Mouse (Mus musculus) kidney, postnatal 36 days (tissue): ENCODE data around the gene Tpm1.

Experiments used
- DNase-seq, 2 experiments: peaks; one replicate each; pipeline ENCODE4 v3.0.0; 2021 to 2022; ENCODE audit warnings: mixed read lengths in 2 of 2

Gene Tpm1

DNA sequence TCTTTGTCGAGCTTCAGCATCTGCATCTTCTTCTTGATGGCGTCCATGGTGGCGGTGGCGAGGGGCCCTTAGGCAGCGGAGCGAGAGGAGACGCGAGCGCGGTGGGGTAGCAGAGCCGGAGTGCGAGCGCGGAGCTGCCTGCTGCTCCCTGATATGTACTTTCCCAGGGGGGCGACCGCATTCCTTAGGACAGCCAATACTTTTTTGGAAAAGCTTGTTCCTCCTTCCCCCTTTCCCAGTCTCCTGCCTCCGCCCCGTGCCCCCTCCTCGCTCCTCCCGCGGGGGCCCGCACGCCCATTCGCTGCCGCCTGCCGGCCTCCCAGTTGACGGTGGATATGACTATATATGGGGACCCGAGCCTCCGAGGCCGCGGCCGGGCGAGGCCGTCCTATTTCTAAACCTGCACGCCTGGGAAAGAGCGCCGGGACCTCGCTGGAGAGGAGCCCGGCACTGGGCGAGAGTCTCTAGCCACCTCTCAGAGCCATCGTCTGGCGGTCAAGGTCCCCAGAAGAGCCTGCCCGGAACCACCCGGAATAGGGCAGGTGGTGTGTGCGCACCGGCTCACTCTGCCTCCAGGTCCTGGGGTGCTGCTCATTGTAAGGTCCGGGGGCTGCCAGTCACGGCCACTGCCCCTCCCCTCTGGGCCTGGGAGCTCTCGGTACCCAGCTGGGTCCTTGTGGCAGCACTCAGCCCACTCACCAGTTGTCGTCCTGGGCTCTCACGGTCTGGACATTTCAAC lies at the start of gene Tpm1:
Tpm1 (minus strand) TSS at position 321 of the 739 bp plus-strand sequence.
- DNase-seq: peak; percentile 73 to 74

DNA sequence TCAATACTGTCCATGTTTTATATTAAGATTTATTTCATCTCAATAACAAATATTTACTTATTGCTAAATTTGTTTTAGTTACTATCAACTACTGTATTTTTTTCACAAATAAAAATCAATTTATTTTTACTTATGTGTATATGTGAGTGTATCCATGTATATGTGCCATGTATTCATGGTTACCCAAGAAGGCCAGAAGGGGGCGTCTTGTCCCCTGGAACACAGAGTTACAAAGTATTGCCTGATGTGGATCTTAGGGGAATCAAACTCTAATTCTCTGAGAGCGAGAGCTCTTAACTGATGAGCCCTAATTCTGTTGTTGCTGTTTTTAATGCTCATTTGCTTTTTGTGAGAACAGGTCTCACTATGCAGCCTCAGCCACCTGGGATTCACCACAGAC lies 45.2 kb upstream of the Tpm1 start:
- DNase-seq: no peak

DNA sequence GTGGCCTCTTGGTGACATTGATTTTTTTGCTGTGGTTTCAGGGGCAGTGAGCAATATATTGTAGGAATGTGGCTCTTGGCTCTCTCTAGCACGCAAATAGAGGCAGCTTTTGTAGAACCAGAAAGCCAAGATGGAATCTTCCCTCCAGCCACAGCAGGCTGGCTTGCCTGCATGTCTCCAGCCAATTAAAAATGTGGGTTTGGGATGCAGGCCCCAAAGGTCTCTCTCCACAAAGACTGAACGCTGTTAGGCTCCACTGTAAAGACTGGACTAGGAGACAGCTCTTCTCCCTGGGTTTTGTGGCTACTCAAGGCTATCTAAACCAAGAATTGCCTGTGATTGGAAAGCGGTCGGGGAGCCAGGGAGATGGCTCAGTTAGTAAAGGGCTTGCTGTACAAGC lies 43.0 kb upstream of the Tpm1 start:
- no peak for DNase-seq

DNA sequence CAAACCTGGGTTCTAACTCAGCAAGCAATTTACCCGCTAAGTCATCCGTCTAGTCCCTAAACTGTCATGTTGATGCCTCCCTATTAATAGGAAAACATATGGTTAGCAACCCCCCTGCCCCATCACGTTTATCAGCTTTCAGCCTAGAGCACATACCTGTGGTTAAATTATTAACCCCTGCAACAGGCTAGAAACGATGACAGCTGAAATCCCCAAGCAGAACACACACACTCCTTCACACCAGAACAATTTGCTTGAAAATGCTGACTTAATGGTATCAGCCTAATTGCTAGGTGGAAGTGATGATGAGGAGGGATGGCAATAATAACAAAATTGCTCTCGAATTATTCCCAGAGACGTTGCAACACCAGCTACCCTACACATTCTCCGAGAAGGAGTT lies 42.4 kb upstream of the Tpm1 start:
- no peak for DNase-seq

DNA sequence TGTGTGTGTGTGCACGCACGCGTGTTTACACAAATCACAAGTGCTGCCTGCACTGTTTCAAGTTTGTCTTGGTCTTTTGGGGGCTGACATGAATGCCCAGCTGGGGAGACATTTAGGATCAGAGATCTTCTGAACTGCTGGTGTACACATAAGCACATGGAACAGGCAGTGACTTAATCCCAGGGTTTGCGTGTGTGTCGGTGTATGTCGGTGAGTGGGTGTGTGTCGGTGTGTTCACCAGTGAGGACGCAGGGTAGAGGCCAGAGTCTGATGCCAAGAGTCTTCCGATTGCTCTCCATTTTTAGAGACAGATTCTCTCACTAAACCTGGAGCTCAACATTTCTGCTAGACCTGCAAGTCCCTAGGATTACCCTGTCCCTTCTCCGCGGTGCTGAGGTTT lies 41.9 kb upstream of the Tpm1 start:
- no peak for DNase-seq

DNA sequence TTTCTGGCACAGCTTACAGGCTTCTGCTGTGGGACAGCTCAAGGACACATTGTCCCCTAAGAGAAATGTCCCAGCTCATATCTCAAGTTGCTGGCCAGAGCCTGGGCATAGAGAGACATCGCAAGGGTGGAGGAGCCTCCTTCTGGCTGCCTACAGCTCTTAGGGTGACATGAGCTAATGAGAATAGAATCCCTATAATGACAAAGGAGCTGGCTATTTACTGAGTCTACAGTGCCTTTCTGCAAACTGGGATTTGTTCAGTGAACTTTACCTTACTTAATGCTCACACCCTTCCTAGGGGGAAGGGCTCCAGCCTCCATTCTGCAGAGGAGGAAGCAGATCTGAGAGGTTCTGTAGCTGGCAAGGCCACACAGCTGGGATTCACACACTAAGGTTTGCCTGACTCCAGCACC lies 41.4 kb upstream of the Tpm1 start:
- DNase-seq: no peak

DNA sequence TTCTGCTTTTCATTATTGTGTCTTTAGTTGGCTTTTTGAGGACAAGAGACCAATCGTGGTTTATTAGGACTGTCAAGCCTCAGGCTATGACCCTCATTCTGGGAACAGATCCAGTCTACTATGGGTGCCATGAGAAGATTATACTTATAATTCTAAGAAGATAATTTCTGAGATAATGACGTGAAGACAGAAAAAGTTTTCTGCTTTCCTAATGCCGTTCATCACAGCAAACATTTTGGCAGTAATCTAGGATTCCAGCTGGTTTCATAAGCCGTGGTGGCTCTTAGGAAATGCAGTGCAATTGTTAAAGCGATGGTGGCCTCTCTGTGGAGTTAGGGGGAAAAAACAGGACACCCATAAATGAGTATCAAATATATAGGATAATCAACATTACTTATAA lies 40.0 kb upstream of the Tpm1 start:
- DNase-seq: no peak

DNA sequence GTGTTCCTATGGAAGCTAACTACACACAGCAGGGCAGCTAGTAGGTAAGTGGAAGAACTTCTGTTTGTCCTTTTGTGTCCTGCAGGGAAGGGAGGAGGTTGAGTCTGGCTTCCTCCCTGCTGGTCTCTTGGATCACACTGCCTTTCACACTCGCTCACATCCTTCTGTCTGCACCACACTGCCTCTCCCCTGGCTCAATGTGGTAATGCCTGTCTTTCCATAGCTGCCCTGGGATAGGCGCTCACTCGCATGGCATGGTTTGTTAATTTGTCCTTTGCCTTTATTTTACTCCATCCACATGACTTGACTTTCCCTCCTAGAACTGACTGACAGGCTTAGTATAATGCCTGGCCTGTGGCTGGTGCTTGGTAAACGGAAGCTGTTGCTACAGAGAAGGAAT lies 34.6 kb upstream of the Tpm1 start:
- DNase-seq: no peak

DNA sequence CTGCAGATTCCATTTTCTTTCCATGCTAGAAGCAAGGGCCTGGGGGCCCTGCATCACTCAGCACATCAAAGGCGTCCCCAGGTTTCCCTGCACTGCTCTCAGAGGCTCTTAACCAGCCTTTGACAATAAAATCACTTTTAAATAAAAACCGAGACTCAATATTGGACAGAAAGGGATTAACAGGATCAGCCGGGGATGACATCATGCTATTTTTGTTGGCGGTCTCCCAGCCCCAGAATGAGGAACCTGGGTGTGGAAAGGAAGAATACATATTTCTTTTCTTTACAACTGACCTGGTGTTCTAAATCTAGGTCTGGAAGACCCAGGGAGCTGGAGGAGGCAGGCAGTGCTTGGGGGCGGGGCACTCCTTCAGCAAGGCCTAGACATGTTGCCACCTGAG lies 32.5 kb upstream of the Tpm1 start:
- no peak for DNase-seq

GRCm38 (mm10) chr9:67077658-67078319 lies 28.6 kb upstream of the Tpm1 start:
- peak; percentile 38 to 53 for DNase-seq

- no peak for DNase-seq
These were observed 28.1 kb upstream of the Tpm1 start for GRCm38 (mm10) chr9:67077266-67077657.

GRCm38 (mm10) chr9:67072182-67072581 lies 23.0 kb upstream of the Tpm1 start:
- peak in 1 of 2 experiments; percentile 52 for DNase-seq

DNA sequence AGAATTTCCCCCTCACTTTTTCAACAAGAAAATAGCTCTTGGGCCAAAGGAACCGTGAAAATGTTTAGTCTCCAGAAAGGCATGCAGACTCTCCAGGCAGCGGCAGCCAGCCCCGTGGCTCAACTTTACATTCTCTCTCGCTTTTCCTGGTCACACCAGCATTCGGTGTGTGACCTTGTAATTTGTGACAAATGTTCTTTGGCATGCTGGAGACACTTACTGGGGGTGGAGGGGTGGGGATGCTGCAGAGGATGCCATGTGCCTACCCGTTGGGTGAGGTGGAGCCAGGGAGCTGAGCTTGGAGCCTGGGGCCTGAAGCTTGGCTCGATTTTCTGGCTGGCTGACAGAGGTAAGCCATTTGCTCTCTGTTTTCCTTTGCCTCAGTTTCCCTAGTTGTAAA lies 22.4 kb upstream of the Tpm1 start:
- DNase-seq: no peak

DNA sequence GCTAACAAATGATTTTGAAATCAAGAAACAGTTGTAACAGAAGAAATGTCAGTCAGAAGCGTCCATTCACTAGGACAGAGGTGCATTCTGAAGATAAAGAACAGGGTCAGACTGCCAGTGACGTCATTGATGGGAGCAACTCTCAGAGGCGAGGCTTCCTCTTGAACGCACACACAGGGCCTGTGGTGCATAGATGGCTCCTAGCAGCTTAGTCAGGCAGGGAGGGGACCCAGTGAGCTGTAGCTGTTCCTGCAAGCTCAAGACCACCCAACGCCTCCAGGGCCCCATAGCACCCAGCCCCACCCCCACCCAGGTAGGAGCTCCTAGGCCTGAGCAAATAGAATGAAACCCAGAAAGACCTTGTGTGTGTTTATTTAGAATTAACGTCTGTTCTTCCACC lies 21.9 kb upstream of the Tpm1 start:
- no peak for DNase-seq

GRCm38 (mm10) chr9:67066616-67067015 lies 17.4 kb upstream of the Tpm1 start:
- DNase-seq: no peak

- no peak for DNase-seq
These were observed 10.5 kb upstream of the Tpm1 start for GRCm38 (mm10) chr9:67059714-67060113.

DNA sequence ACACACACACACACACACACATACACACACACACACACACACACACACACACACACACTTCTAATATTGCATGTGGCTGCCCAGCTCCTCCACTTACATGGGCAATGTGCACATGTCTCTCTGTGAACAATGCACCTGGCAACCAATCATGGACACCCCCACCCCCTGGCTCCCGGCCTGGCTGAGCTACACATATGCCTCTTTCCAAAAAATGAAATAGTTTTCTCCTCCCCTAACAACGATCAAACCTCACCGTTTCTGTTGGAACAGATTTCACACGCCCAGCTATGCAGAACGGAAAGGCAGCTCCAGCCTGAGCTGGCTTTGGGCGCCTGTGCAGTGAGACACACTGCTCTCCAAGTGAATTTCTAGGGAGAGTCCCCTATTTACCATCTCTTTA lies 9.2 kb upstream of the Tpm1 start:
- DNase-seq: peak in 1 of 2 experiments; percentile 20

DNA sequence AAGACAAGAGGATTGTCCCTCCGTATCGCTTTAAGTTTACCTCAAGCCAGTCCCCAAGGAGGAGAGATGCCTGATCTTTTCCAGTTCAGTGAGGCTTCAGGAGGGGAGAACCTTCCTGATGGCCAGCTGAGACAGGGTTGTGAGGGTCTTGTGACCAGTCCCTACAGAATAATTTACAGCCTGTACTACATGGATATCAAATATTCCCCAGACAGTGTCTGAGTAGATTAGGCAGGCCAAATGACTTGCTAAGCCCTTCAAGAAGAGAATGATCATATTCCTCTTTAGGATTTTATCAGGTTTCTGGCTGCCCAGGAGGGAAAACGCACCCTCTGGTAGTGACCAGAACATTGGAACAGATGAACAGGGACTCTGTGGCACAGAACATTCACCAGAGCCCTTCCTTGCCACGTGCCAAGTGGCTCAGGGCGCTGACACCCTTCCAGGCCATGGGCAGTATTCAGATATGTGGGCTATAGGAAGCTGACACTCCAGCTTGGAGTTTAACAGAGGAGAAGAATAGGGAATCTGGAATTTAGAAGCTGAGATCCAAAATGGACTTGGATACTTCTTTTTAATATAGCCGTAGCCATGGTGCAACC lies 1.6 kb upstream of the Tpm1 start:
- no peak for DNase-seq

GRCm38 (mm10) chr9:67049836-67050235 lies 630 bp upstream of the Tpm1 start:
- peak in 1 of 2 experiments; percentile 24 for DNase-seq

DNA sequence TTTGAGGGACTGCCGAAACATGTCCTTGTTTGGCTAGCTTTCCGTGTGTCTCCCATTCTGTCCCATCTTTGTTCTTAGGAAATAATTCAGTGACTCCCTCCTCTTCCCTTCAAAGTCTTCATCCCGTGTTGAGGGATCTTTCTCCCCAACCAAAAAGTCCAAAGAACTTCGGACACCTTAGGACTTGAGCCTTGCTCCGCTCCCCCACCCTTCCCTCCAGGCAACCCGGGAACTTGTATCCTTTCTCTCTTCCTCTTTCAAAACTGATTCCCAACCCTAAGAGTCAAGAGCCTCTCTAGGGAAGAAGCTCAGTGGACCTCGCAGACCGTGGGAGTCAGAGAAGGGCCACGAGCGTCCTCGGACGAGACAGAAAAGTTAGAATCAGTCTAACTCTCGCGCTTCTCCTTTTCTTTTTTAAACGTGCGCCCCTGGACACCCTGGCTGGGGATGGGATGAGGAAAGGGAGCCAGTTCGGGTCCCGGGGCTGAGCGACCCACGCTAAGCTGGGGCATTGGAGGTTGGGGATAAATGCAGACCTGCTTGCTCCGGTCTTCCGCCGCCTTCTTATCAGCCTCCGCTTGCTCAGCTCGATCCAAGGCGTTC lies 622 bp downstream of the Tpm1 start:
- peak in 1 of 2 experiments; percentile 18 for DNase-seq

DNA sequence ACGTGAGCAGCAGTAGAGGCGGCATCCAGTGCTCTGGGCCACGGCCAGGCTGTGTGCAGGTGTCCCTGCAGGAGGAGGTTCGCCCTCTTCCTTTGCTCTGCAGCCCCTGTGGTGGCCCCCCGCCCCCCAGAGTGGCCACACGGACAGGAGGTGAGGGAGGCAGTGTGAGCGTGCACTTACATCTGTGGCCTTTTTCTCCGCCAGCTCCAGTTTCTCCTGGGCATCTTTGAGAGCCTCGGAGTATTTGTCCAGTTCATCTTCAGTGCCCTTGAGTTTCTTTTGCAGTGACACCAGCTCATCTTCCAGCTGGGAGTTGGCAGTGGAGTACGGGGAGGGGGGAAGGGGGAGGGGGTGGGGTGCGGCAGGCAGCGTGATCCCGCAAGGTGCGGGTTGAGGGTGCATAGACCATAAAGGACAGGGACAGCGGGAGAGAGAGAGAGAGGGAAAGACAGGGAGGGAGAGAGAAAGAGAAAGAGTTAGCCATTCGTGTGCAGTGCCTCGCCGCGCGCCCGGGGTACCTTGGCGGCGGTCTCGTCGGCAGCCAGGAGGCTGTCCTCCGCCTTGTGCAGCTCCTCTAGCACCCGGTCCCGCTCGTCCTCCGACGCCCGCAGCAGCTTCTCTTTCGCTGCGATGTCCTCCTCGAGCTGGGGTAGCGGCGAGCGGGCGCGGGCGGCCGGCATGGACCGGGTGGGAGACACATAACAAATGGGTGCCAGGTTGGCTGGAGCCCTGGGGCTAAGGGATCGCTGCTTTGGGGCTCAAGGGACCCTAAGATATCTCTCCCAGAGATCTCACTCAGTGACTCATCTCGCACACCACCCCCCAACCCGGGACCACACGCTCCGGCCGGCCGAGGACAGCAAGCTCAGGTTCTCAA lies 1.4 kb downstream of the Tpm1 start:
- peak in 1 of 2 experiments; percentile 37 for DNase-seq

- DNase-seq: peak in 1 of 2 experiments; percentile 29
These were observed 2.2 kb downstream of the Tpm1 start for GRCm38 (mm10) chr9:67046881-67047605.
